Mouse (Mus musculus) subcutaneous adipose tissue, adult 2 months (tissue): ENCODE measurements around the gene Dll4. TPM values are rescaled to one million over a fixed set of nuclear protein-coding genes. Genes with fewer than 3 reads are reported as not detected.

Experiments
- polyA plus RNA-seq: library from polyadenylated mRNA; depleted of rRNA; stranded (reverse); fragments of >200 nt; gene quantifications from 2 replicates; pipeline ENCODE4 v1.2.3, GENCODE M21; 2012; ENCODE audit warnings: low replicate concordance; rRNA removed

Dll4 gene
- polyA plus RNA-seq, result 29.0 and 61.0 TPM in 2 replicates

DNA sequence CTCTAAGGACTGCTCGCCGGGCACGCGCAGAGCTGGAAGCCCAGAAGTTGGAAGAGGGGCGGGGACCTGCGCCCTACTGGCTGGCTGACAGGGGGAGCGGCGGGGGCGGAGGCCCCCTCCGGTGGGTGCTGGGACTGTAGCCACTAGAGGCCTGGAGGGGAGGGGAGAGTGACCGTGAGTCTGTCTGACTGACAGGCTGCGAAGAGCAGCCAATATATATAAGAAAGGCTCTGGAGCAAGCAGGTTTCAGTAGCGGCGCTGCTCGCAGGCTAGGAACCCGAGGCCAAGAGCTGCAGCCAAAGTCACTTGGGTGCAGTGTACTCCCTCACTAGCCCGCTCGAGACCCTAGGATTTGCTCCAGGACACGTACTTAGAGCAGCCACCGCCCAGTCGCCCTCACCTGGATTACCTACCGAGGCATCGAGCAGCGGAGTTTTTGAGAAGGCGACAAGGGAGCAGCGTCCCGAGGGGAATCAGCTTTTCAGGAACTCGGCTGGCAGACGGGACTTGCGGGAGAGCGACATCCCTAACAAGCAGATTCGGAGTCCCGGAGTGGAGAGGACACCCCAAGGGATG lies at the start of gene Dll4:
Dll4 (plus strand) TSS at position 217 of the 576 bp plus-strand sequence.

DNA sequence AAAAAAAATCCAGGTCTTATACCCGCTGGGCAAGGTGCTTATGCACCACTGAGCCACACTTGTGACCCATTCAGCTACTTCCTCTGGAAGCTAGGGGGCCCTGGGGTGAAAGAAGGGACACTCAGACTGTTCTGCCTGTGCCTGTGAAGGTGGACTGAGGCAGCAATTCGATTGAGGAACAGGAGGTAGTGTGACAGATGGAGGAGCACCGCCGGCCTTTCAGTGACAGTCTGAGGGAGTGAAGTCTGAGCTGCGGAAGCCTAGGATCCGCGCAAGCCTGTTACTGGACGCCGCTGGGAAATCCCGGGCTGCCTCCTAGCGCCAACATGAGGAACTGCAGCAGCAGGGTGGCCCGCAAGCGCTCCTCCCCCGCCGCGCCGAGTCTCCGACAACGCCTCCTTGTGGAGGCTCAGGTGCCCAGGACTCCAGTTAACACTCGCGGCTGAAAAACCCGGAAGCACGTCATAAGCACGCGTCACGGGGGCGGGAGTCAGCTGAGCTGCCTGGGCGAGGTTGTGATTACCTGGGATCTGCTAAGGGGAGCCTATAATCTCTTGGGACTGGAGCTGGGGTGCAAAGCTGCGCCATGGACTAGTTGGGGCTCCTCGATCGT lies 37.2 kb upstream of the Dll4 start, which contains the start of gene Vps18:
Vps18 (plus strand) TSS at position 471 of the 613 bp plus-strand sequence.

DNA sequence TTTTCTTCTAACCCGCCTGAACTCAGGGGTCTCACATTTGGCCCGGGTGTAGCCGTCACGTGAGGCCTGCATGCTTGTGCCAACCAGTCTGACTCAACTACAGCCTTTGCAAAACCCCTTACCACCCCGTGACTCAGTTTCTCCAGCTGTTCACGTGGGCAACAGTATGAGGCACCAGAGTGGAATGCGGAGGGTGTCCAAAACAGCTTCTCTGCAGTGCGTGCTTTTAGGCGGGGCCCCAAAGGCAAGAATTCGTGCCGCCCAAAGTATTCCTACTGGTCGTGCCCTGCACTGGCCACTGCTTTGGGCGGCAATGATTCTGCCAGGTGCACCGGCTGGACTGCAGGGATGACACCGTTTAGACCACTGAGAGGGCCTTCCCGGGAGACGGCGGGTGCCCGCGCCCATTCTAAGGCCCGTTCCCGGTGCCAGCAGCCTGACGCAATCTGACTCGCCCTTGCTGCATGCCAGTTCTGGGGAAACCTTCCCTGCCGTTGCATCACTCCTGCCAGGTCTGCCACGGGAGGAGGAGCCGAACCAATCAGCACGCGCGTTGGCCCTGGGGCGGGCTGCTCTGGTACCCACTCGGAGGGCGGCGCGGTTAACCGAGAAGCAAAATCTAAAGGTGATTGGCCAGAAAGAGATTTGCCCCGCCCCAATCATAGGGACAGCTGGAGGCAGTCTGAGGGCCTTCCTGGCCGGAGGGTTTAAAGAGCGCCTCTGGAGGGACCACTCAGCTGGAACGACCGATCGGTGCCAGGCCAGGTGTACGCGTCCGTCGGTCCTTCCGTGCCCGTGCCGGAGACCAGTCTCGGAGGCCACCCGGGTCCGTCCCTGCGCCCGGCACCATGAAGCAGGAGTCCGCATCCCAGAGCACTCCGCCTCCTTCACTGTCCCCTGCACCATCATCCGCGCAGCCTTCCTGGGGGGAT lies 25.2 kb downstream of the Dll4 start, which contains the start of gene Chac1:
Chac1 (plus strand) TSS at position 675 of the 932 bp plus-strand sequence.

Other genes with a start within 250 kb of the Dll4 start
- gene Rad51, start 213.0 kb upstream of the Dll4 start, polyA plus RNA-seq, result 1.3 and 10.3 TPM in 2 replicates
- 24.6 and 39.6 TPM in 2 replicates for gene Rmdn3, start 168.8 kb upstream of the Dll4 start, polyA plus RNA-seq
- gene Gchfr, start 158.0 kb upstream of the Dll4 start, polyA plus RNA-seq, result 2.2 and 40.9 TPM in 2 replicates
- 0.59 TPM in 1 of 2 replicates, not detected in the other for gene Gm14137, start 151.3 kb upstream of the Dll4 start, polyA plus RNA-seq
- gene Zfyve19, start 117.2 kb upstream of the Dll4 start, polyA plus RNA-seq, result 47.9 and 51.2 TPM in 2 replicates
- 3.0 and 5.0 TPM in 2 replicates for gene Dnajc17, start 117.0 kb upstream of the Dll4 start, polyA plus RNA-seq
- 0.33 TPM in 1 of 2 replicates, not detected in the other for gene Ppp1r14d, start 95.9 kb upstream of the Dll4 start, polyA plus RNA-seq
- 0.62 and 26.6 TPM in 2 replicates for gene Spint1, start 88.4 kb upstream of the Dll4 start, polyA plus RNA-seq
- gene Rhov, start 54.5 kb upstream of the Dll4 start, polyA plus RNA-seq, result 0.10 and 0.26 TPM in 2 replicates
- gene Vps18, start 37.0 kb upstream of the Dll4 start, polyA plus RNA-seq, result 19.4 and 28.2 TPM in 2 replicates
- 5.2 and 12.0 TPM in 2 replicates for gene Chac1, start 25.4 kb downstream of the Dll4 start, polyA plus RNA-seq
- gene Ino80, start 151.9 kb downstream of the Dll4 start, polyA plus RNA-seq, result 8.3 and 11.0 TPM in 2 replicates
- gene Exd1, start 221.8 kb downstream of the Dll4 start, polyA plus RNA-seq, result 1.0 and 2.6 TPM in 2 replicates
- gene Chp1, start 221.9 kb downstream of the Dll4 start, polyA plus RNA-seq, result 210 and 560 TPM in 2 replicates